Mouse (Mus musculus): Measurements from ENCODE around the gene Gm28048.

Gene Gm28048

GRCm38 (mm10) chr11:22799987-22800424, 181.9 kb downstream of the Gm28048 start:
- no peak for DNase-seq (ENCODE audit: low spot score in 2 of 2)

GRCm38 (mm10) chr11:22798916-22799315, 183.0 kb downstream of the Gm28048 start:
- DNase-seq (ENCODE audit: low spot score in 2 of 2): no peak

GRCm38 (mm10) chr11:22794734-22795133, 187.2 kb downstream of the Gm28048 start:
- no peak for DNase-seq (ENCODE audit: low spot score in 2 of 2)

GRCm38 (mm10) chr11:22793881-22794203, 188.0 kb downstream of the Gm28048 start:
- no peak for DNase-seq (ENCODE audit: low spot score in 2 of 2)

- DNase-seq (ENCODE audit: low spot score in 2 of 2): no peak
Observed at GRCm38 (mm10) chr11:22793176-22793880, 188.6 kb downstream of the Gm28048 start.

GRCm38 (mm10) chr11:22792149-22792548, 189.7 kb downstream of the Gm28048 start:
- no peak for DNase-seq (ENCODE audit: low spot score in 2 of 2)

- DNase-seq (ENCODE audit: low spot score in 2 of 2): no peak
Observed at GRCm38 (mm10) chr11:22791726-22792125, 190.2 kb downstream of the Gm28048 start.

- DNase-seq (ENCODE audit: low spot score in 2 of 2): no peak
Observed at GRCm38 (mm10) chr11:22787833-22788232, 194.1 kb downstream of the Gm28048 start.
